Mouse (Mus musculus) embryonic fibroblast, embryonic 13.5 days (primary cell): ENCODE results near the gene A530032D15Rik.
"Not testable (repeated sequence)": the region's sequence is repeated elsewhere in the genome, so short reads cannot be mapped to it uniquely, and the experiment has no call there.

Experiments
- CTCF ChIP-seq: IDR thresholded peaks from 2 replicates; pipeline ENCODE4 v1.5.1; 2011; ENCODE audit warnings: mild to moderate bottlenecking, control low read depth, low read length, moderate library complexity, borderline replicate concordance; ENCODE audit not compliant: insufficient read depth
- POLR2A ChIP-seq: IDR thresholded peaks from 2 replicates; pipeline ENCODE4 v1.6.1; 2011; ENCODE audit warnings: low read depth, mild to moderate bottlenecking, control low read depth, low read length, moderate library complexity

GRCm38 (mm10) chr1:85071690-85072089 is 38.0 kb downstream of the A530032D15Rik start:
- not testable (repeated sequence) for TF ChIP-seq CTCF, POLR2A
